Mouse (Mus musculus) kidney, adult 2 months (tissue): Measurements from ENCODE around the gene Vmn1r160.
"Not testable (repeated sequence)": the region's sequence is repeated elsewhere in the genome, so short reads cannot be mapped to it uniquely, and the experiment has no call there.

ENCODE experiments used
- CTCF ChIP-seq: fragments of 200-500 bp; conservative IDR thresholded peaks from 2 replicates; pipeline ENCODE4 v1.5.1; 2011; ENCODE audit warnings: low read depth, mild to moderate bottlenecking, control low read depth, low read length, moderate library complexity, mixed read lengths; ENCODE audit not compliant: insufficient read depth, insufficient read length
- POLR2A ChIP-seq: fragments of 200-500 bp; IDR thresholded peaks from one replicate; pipeline ENCODE4 v1.6.1; 2011; ENCODE audit warnings: low read depth, low read length, control low read depth

DNA sequence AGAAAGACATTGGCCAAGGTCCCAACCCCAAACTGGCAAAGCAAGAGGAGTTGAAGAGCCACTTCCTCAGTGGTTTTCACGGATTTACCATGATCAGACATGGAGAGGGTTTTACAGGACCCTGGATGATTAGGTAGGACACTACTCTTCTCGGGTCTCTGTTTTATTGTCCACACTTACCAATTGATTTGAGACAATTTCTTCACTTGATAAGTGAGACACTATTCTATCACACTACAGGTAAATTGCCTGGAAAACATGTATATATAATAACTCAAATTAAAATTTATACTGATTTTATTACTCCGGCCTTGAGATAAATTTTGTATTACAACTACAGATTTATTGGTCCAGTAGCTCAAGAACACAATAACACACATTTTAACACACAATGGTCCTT is 27.5 kb upstream of the Vmn1r160 start, which contains the start of gene Vmn1r159:
- not testable (repeated sequence) for TF ChIP-seq CTCF, POLR2A
